Mouse (Mus musculus): ENCODE results near the gene Gnat2. TPM values are rescaled to one million over a fixed set of nuclear protein-coding genes. Genes with fewer than 3 reads are reported as not detected.

The Gnat2 gene
- polyA plus RNA-seq, 1 experiment from 2014 or later: 0.33 TPM

DNA sequence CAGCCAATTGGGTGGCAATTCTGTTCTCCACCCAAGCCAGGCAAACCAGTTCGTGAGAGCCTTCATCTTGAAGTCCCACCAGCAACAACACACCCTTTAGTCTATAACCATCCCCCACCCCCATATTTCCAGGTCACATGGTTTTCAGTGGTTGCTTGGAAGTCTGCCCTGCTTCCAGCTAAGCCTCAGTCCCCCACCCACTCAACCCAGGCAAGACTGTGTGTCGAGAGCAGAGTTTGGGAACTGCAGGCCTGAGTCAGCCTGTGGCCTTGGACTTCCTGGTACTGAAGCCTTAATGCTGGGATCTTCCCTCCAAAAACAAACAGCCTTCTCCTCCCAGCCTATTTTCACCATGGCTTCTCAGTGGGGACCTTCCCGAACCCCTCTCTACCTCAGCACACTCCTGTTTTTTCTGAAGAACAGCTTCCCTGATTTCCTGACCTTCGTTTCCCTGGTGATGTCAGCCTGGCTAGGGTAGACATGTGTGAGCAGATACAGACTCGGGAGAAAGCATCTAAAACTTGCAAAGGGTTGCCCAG, 3.7 kb upstream of the Gnat2 start:
- H3K4me2 ChIP-seq (ENCODE audit: low read depth, low read length, severe bottlenecking): no peak overlapping the region
- DNase-seq (ENCODE audit: low spot score): no peak
- H3K27me3 ChIP-seq (ENCODE audit: control insufficient read depth, insufficient read depth, low read length): no peaks in the 10 kb centered on the region
- ATAC-seq (replicated peaks; ENCODE audit: low FRiP score): no peak
- no peaks in the 10 kb centered on the region for H3K36me3 ChIP-seq (ENCODE audit: control insufficient read depth, insufficient read depth, low read length)
- H3K9me3 ChIP-seq (ENCODE audit: control insufficient read depth, low read length): no peaks in the 10 kb centered on the region
- no peak overlapping the region for H3K4me3 ChIP-seq (ENCODE audit: low read depth, low read length)
- peaks cover 5% of the 10 kb centered on the region; the same call in 1 of the 2 replicates for H3K4me1 ChIP-seq (replicated peaks; ENCODE audit: control insufficient read depth, insufficient read depth, low read length)
- WGBS: 52% methylated on average over 5 of the region's 5 CpGs
- H3K9ac ChIP-seq (ENCODE audit: low read length): no peak overlapping the region
- no peak overlapping the region for H3K27ac ChIP-seq (ENCODE audit: low read depth, low read length)

- 31% methylated on average over 2 of the region's 2 CpGs for WGBS
- H3K4me1 ChIP-seq (replicated peaks; ENCODE audit: control insufficient read depth, insufficient read depth, low read length): no peaks in the 10 kb centered on the region
Measured at GRCm38 (mm10) chr3:108089916-108090315, 2.7 kb upstream of the Gnat2 start.

GRCm38 (mm10) chr3:108090561-108090960, 2.0 kb upstream of the Gnat2 start:
- DNase-seq (ENCODE audit: low spot score): no peak
- H3K4me2 ChIP-seq (ENCODE audit: low read depth, low read length, severe bottlenecking): no peak overlapping the region
- H3K9me3 ChIP-seq (ENCODE audit: control insufficient read depth, low read length): no peaks in the 10 kb centered on the region
- no peak overlapping the region for H3K9ac ChIP-seq (ENCODE audit: low read length)
- H3K4me1 ChIP-seq (replicated peaks; ENCODE audit: control insufficient read depth, insufficient read depth, low read length): no peaks in the 10 kb centered on the region
- H3K36me3 ChIP-seq (ENCODE audit: control insufficient read depth, insufficient read depth, low read length): no peaks in the 10 kb centered on the region
- ATAC-seq (replicated peaks; ENCODE audit: low FRiP score): no peak
- no peak overlapping the region for H3K27ac ChIP-seq (ENCODE audit: low read depth, low read length)
- 76% methylated on average over 2 of the region's 2 CpGs for WGBS
- no peaks in the 10 kb centered on the region for H3K27me3 ChIP-seq (ENCODE audit: control insufficient read depth, insufficient read depth, low read length)
- H3K4me3 ChIP-seq (ENCODE audit: low read depth, low read length): no peak overlapping the region

More at GRCm38 (mm10) chr3:108089916-108090315, 2.7 kb upstream of the Gnat2 start:
- H3K4me2 ChIP-seq (ENCODE audit: low read depth, low read length, severe bottlenecking): no peak overlapping the region
- DNase-seq (ENCODE audit: low spot score): no peak
- H3K27me3 ChIP-seq (ENCODE audit: control insufficient read depth, insufficient read depth, low read length): no peaks in the 10 kb centered on the region
- no peak overlapping the region for H3K4me3 ChIP-seq (ENCODE audit: low read depth, low read length)
- ATAC-seq (replicated peaks; ENCODE audit: low FRiP score): no peak
- no peaks in the 10 kb centered on the region for H3K9me3 ChIP-seq (ENCODE audit: control insufficient read depth, low read length)
- no peak overlapping the region for H3K9ac ChIP-seq (ENCODE audit: low read length)
- H3K36me3 ChIP-seq (ENCODE audit: control insufficient read depth, insufficient read depth, low read length): no peaks in the 10 kb centered on the region
- no peak overlapping the region for H3K27ac ChIP-seq (ENCODE audit: low read depth, low read length)

DNA sequence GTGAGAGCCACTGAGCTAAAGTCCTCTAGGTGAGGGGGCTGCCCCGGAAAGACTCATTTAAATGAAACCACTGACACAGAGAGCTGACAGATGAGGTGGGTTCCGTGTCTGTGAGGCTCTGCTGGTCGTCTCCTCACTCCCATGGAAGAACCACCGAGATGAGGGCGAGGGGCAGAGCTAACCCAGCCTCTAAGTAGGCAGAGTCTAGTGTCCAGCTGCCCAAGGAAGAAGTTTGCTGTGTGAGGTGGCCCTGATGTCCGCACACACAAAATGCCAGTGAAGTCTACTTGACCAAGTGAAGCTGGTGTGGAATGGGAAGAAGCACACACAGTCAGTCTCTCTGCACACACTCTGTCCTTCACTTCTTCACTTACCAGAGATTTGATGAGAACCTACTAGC, 559 bp upstream of the Gnat2 start:
- Histone ChIP-seq H3K27me3 (ENCODE audit: control insufficient read depth, insufficient read depth, low read length) (no peaks in the 10 kb centered on the region), H3K36me3 (ENCODE audit: control insufficient read depth, insufficient read depth, low read length) (no peaks in the 10 kb centered on the region), H3K4me3 (ENCODE audit: low read depth, low read length) (no peak overlapping the region), H3K9ac (ENCODE audit: low read length) (no peak overlapping the region), H3K4me1 (replicated peaks; ENCODE audit: control insufficient read depth, insufficient read depth, low read length) (no peaks in the 10 kb centered on the region), H3K4me2 (ENCODE audit: low read depth, low read length, severe bottlenecking) (no peak overlapping the region), H3K27ac (ENCODE audit: low read depth, low read length) (no peak overlapping the region), H3K9me3 (ENCODE audit: control insufficient read depth, low read length) (no peaks in the 10 kb centered on the region)
- whole genome bisulfite sequencing: 78% methylated on average over 6 of the region's 6 CpGs
- no peak for DNase-seq (ENCODE audit: low spot score)
- ATAC-seq (replicated peaks; ENCODE audit: low FRiP score): no peak

GRCm38 (mm10) chr3:108093306-108093705, 717 bp downstream of the Gnat2 start:
- Histone ChIP-seq H3K27me3 (ENCODE audit: control insufficient read depth, insufficient read depth, low read length) (no peaks in the 10 kb centered on the region), H3K4me2 (ENCODE audit: low read depth, low read length, severe bottlenecking) (no peak overlapping the region), H3K9me3 (ENCODE audit: control insufficient read depth, low read length) (no peaks in the 10 kb centered on the region), H3K9ac (ENCODE audit: low read length) (no peak overlapping the region), H3K4me3 (ENCODE audit: low read depth, low read length) (no peak overlapping the region), H3K36me3 (ENCODE audit: control insufficient read depth, insufficient read depth, low read length) (no peaks in the 10 kb centered on the region), H3K27ac (ENCODE audit: low read depth, low read length) (no peak overlapping the region), H3K4me1 (replicated peaks; ENCODE audit: control insufficient read depth, insufficient read depth, low read length) (no peaks in the 10 kb centered on the region)
- WGBS: 50% methylated on average over 6 of the region's 6 CpGs
- no peak for DNase-seq (ENCODE audit: low spot score)
- no peak for ATAC-seq (replicated peaks; ENCODE audit: low FRiP score)

- H3K9me3 ChIP-seq (ENCODE audit: control insufficient read depth, low read length): no peaks in the 10 kb centered on the region
- no peaks in the 10 kb centered on the region for H3K27me3 ChIP-seq (ENCODE audit: control insufficient read depth, insufficient read depth, low read length)
- H3K4me1 ChIP-seq (replicated peaks; ENCODE audit: control insufficient read depth, insufficient read depth, low read length): no peaks in the 10 kb centered on the region
- H3K4me3 ChIP-seq (ENCODE audit: low read depth, low read length): no peak overlapping the region
- ATAC-seq (replicated peaks; ENCODE audit: low FRiP score): no peak
- H3K36me3 ChIP-seq (ENCODE audit: control insufficient read depth, insufficient read depth, low read length): no peaks in the 10 kb centered on the region
- no peak overlapping the region for H3K9ac ChIP-seq (ENCODE audit: low read length)
- 66% methylated on average over 1 of the region's 1 CpGs for WGBS
- H3K4me2 ChIP-seq (ENCODE audit: low read depth, low read length, severe bottlenecking): no peak overlapping the region
- no peak for DNase-seq (ENCODE audit: low spot score)
- H3K27ac ChIP-seq (ENCODE audit: low read depth, low read length): no peak overlapping the region
Measured at GRCm38 (mm10) chr3:108094146-108094545, 1.6 kb downstream of the Gnat2 start.

- DNase-seq (ENCODE audit: low spot score): no peak
- WGBS: 92% methylated on average over 12 of the region's 12 CpGs
- Histone ChIP-seq H3K4me1 (replicated peaks; ENCODE audit: control insufficient read depth, insufficient read depth, low read length) (no peaks in the 10 kb centered on the region), H3K4me3 (ENCODE audit: low read depth, low read length) (no peak overlapping the region), H3K27me3 (ENCODE audit: control insufficient read depth, insufficient read depth, low read length) (no peaks in the 10 kb centered on the region), H3K27ac (ENCODE audit: low read depth, low read length) (no peak overlapping the region), H3K9ac (ENCODE audit: low read length) (no peak overlapping the region), H3K36me3 (ENCODE audit: control insufficient read depth, insufficient read depth, low read length) (no peaks in the 10 kb centered on the region), H3K9me3 (ENCODE audit: control insufficient read depth, low read length) (no peaks in the 10 kb centered on the region), H3K4me2 (ENCODE audit: low read depth, low read length, severe bottlenecking) (no peak overlapping the region)
- ATAC-seq (replicated peaks; ENCODE audit: low FRiP score): no peak
Measured at GRCm38 (mm10) chr3:108094976-108095760, 2.6 kb downstream of the Gnat2 start.

- Histone ChIP-seq H3K36me3 (ENCODE audit: control insufficient read depth, insufficient read depth, low read length) (no peaks in the 10 kb centered on the region), H3K4me2 (ENCODE audit: low read depth, low read length, severe bottlenecking) (no peak overlapping the region), H3K9me3 (ENCODE audit: control insufficient read depth, low read length) (no peaks in the 10 kb centered on the region), H3K27ac (ENCODE audit: low read depth, low read length) (no peak overlapping the region), H3K27me3 (ENCODE audit: control insufficient read depth, insufficient read depth, low read length) (no peaks in the 10 kb centered on the region), H3K9ac (ENCODE audit: low read length) (no peak overlapping the region), H3K4me3 (ENCODE audit: low read depth, low read length) (no peak overlapping the region), H3K4me1 (replicated peaks; ENCODE audit: control insufficient read depth, insufficient read depth, low read length) (no peaks in the 10 kb centered on the region)
- DNase-seq (ENCODE audit: low spot score): no peak
- ATAC-seq (replicated peaks; ENCODE audit: low FRiP score): no peak
- WGBS: 81% methylated on average over 8 of the region's 8 CpGs
Measured at GRCm38 (mm10) chr3:108096226-108096625, 3.6 kb downstream of the Gnat2 start.

- no peak for ATAC-seq (replicated peaks; ENCODE audit: low FRiP score)
- Histone ChIP-seq H3K36me3 (ENCODE audit: control insufficient read depth, insufficient read depth, low read length) (no peaks in the 10 kb centered on the region), H3K4me1 (replicated peaks; ENCODE audit: control insufficient read depth, insufficient read depth, low read length) (no peaks in the 10 kb centered on the region; the same call in 1 of the 2 replicates), H3K27ac (ENCODE audit: low read depth, low read length) (0 out of 2 replicates have a peak overlapping the region, but pooled peaks have one; percentile 34), H3K9ac (ENCODE audit: low read length) (no peak overlapping the region), H3K27me3 (ENCODE audit: control insufficient read depth, insufficient read depth, low read length) (no peaks in the 10 kb centered on the region), H3K4me3 (ENCODE audit: low read depth, low read length) (no peak overlapping the region), H3K9me3 (ENCODE audit: control insufficient read depth, low read length) (no peaks in the 10 kb centered on the region), H3K4me2 (ENCODE audit: low read depth, low read length, severe bottlenecking) (no peak overlapping the region)
- no peak for DNase-seq (ENCODE audit: low spot score)
- 87% methylated on average over 10 of the region's 10 CpGs for WGBS
Measured at GRCm38 (mm10) chr3:108096726-108097125, 4.1 kb downstream of the Gnat2 start.
